Mouse (Mus musculus) embryonic facial prominence, embryonic 13.5 days (tissue): Measurements from ENCODE around the gene Chid1. TPM values are rescaled to one million over a fixed set of nuclear protein-coding genes. Genes with fewer than 3 reads are reported as not detected.
A peak's percentile ranks its signal among the peaks of the same experiment; 100 is the strongest.

ENCODE experiments used
- ATAC-seq: fragments of 200-750 bp; cut with Nextera tagmentation; 2 replicates; pipeline ENCODE4 v1.8.0; 2017; ENCODE audit warnings: low read depth; ENCODE audit not compliant: insufficient number of reproducible peaks, insufficient read depth, low FRiP score, low TSS enrichment
- H3K27ac ChIP-seq: fragments of 300-500 bp; sonication (generic); 2 replicates; pipeline ENCODE4 v1.5.1; 2015; ENCODE audit warnings: moderate library complexity, mild to moderate bottlenecking, inconsistent platforms
- H3K27me3 ChIP-seq: fragments of 300-500 bp; sonication (generic); 2 replicates; pipeline ENCODE4 v1.6.1; 2015; ENCODE audit warnings: mild to moderate bottlenecking, inconsistent platforms
- H3K36me3 ChIP-seq: fragments of 300-500 bp; sonication (generic); 2 replicates; pipeline ENCODE4 v1.6.1; 2015; ENCODE audit warnings: mild to moderate bottlenecking, inconsistent platforms
- H3K4me1 ChIP-seq: fragments of 300-500 bp; sonication (generic); 2 replicates; pipeline ENCODE4 v1.6.1; 2015; ENCODE audit warnings: inconsistent platforms
- H3K4me2 ChIP-seq: fragments of 300-500 bp; sonication (generic); 2 replicates; pipeline ENCODE4 v1.6.1; 2015; ENCODE audit warnings: moderate library complexity, mild to moderate bottlenecking, inconsistent platforms
- H3K4me3 ChIP-seq: fragments of 300-500 bp; sonication (generic); 2 replicates; pipeline ENCODE4 v1.5.1; 2015; ENCODE audit warnings: mild to moderate bottlenecking, inconsistent platforms
- H3K9ac ChIP-seq: fragments of 300-500 bp; sonication (generic); 2 replicates; pipeline ENCODE4 v1.6.1; 2015; ENCODE audit warnings: mild to moderate bottlenecking, inconsistent platforms
- H3K9me3 ChIP-seq: fragments of 300-500 bp; sonication (generic); 2 replicates; pipeline ENCODE4 v1.6.1; 2016; ENCODE audit warnings: inconsistent platforms
- WGBS: fragments of 180-500 bp; shearing (Covaris S2); methylation state at CpG from one replicate; pipeline ENCODE4 v1.1.7; 2015; ENCODE audit warnings: mixed read lengths; 5-methylcytosine and 5-hydroxymethylcytosine counted together
- polyA plus RNA-seq: library from polyadenylated mRNA; unstranded; fragments of >200 nt; fragmentation: Nextera tagmentation; extraction: Ambion mirVana; gene quantifications from 2 replicates; pipeline ENCODE4 v1.2.1, GENCODE M21; 2015

The Chid1 gene
- polyA plus RNA-seq, 1 experiment from 2014 or later: 40.5 TPM

DNA sequence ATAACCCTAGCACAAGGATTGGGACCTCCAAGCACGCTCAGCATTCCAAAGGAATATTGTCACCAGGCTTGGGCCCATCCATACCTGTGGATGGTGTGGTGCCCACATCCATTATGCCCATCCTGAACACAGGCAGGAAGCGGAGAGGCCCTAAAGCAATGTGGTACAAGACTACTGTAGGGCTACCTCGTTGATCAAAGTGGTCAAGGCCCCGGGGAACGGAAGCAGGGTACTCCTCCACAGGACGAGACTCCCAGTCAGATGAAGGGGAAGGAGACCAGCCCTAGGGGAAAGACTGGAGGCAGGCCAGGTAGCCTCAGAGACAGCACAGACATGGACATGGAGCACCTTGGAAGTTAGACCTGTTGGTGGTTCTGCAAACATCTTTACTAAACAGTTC, 66.9 kb downstream of the Chid1 start:
- 86% methylated on average over 6 of the region's 6 CpGs for WGBS
- H3K4me1 ChIP-seq: peaks cover 63% of the 10 kb centered on the region
- ATAC-seq: no peak

DNA sequence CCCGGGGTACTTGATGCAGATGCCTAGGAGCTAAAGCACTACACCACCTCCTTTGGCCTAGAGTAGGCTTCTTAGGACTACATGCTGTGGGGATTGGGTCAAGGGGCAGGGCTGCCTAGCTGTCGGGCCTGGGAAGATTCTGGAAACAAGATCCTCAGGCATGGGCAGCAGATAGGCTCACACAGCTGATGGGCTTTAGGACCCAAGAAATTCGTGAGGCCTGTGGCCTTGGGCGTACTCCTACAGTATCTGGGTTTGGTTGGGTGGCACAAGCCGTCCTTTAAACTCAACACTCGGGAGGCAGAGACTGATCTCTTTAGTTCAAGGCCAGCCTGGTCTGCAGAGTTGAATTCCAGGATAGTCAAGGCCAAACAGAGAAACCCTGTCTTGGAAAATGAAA, 67.4 kb downstream of the Chid1 start:
- Histone ChIP-seq H3K9ac (no peak overlapping the region), H3K4me1 (peaks cover 57% of the 10 kb centered on the region), H3K27ac (no peak overlapping the region), H3K4me2 (no peak overlapping the region), H3K36me3 (peaks cover 36% of the 10 kb centered on the region), H3K27me3 (no peaks in the 10 kb centered on the region), H3K4me3 (no peak overlapping the region), H3K9me3 (no peaks in the 10 kb centered on the region)
- 77% methylated on average over 6 of the region's 6 CpGs for WGBS
- ATAC-seq: no peak

More for the DNA sequence above, 66.9 kb downstream of the Chid1 start:
- Histone ChIP-seq H3K36me3 (peaks cover 36% of the 10 kb centered on the region), H3K9me3 (no peaks in the 10 kb centered on the region), H3K4me2 (no peak overlapping the region), H3K4me3 (no peak overlapping the region), H3K27ac (no peak overlapping the region), H3K27me3 (no peaks in the 10 kb centered on the region), H3K9ac (peak overlapping the region; percentile 32; the same call in 1 of the 2 replicates)

DNA sequence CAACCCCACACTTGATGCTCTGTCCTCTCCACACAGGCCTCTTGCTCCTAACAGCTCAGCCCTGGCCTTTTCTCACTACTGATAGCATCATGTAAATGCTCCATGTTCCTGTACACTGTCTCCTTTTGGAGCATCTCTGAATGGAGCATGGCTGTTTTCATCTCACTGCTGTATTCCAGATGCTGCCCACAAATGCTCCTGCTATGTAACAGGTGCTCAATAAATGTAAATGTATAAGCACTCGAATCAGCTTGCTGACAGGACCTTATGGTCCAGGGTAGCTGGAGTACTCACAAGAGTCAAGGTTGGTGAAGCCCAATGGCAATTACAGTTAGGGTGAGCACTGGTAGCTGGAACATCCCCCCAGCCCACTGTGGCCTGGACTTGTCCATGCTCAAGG, 68.4 kb downstream of the Chid1 start:
- ATAC-seq: no peak
- H3K4me2 ChIP-seq: no peak overlapping the region
- H3K27me3 ChIP-seq: peaks cover 5% of the 10 kb centered on the region
- H3K4me3 ChIP-seq: no peak overlapping the region
- H3K9ac ChIP-seq: no peak overlapping the region
- H3K4me1 ChIP-seq: peaks cover 56% of the 10 kb centered on the region
- no peak overlapping the region for H3K27ac ChIP-seq
- no peaks in the 10 kb centered on the region for H3K9me3 ChIP-seq
- peaks cover 36% of the 10 kb centered on the region for H3K36me3 ChIP-seq
- 92% methylated on average over 1 of the region's 1 CpGs for WGBS

DNA sequence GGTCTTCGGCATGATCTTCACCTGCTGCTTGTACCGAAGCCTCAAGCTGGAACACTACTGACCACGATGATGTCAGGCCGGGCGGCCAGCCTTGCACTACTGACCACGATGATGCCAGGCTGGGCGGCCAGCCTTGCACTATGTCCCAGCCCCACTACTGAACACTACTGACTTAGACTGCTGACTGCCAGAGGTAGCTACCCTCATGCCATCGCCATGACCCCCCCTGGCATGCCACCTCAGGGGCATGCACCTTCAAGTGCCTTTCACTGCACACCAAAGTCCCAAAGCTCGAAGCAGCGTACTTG, 69.1 kb downstream of the Chid1 start:
- H3K36me3 ChIP-seq: peaks cover 36% of the 10 kb centered on the region
- H3K4me1 ChIP-seq: peaks cover 55% of the 10 kb centered on the region
- H3K4me3 ChIP-seq: no peak overlapping the region
- ATAC-seq: no peak
- H3K9me3 ChIP-seq: no peaks in the 10 kb centered on the region
- WGBS: 94% methylated on average over 10 of the region's 10 CpGs
- peaks cover 12% of the 10 kb centered on the region for H3K27me3 ChIP-seq
- H3K9ac ChIP-seq: no peak overlapping the region
- no peak overlapping the region for H3K27ac ChIP-seq
- no peak overlapping the region for H3K4me2 ChIP-seq

DNA sequence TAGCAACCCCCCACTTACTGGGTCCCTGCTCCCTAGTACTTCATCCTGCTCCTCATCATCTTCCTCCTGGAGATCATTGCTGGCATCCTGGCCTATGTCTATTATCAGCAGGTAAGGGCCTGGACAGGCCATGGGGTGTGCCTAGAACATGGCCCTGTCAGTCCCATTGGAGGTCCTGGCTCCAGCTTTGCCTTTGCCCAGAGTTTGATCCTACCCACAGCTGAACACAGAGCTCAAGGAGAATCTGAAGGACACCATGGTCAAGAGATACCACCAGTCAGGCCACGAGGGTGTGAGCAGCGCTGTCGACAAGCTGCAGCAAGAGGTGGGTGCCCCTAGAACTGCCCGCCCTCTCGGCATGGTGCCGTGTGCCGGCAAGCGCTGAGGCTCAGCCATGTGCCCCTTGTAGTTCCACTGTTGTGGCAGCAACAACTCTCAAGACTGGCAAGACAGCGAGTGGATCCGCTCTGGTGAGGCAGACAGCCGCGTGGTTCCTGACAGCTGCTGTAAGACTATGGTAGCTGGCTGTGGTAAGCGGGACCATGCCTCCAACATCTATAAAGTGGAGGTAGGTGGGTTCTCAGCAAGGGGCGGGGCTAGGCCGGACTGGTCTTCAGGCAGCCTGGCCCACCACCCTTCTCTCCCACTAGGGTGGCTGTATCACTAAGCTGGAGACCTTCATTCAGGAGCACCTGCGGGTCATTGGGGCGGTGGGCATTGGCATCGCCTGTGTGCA, 69.6 kb downstream of the Chid1 start:
- Histone ChIP-seq H3K27me3 (peaks cover 17% of the 10 kb centered on the region), H3K4me1 (peaks cover 58% of the 10 kb centered on the region), H3K9ac (0 out of 2 replicates have a peak overlapping the region, but pooled peaks have one; percentile 85), H3K4me2 (peak overlapping the region; percentile 75), H3K4me3 (no peak overlapping the region), H3K9me3 (no peaks in the 10 kb centered on the region), H3K27ac (no peak overlapping the region), H3K36me3 (peaks cover 36% of the 10 kb centered on the region)
- ATAC-seq: no peak
- WGBS: 93% methylated on average over 18 of the region's 18 CpGs

DNA sequence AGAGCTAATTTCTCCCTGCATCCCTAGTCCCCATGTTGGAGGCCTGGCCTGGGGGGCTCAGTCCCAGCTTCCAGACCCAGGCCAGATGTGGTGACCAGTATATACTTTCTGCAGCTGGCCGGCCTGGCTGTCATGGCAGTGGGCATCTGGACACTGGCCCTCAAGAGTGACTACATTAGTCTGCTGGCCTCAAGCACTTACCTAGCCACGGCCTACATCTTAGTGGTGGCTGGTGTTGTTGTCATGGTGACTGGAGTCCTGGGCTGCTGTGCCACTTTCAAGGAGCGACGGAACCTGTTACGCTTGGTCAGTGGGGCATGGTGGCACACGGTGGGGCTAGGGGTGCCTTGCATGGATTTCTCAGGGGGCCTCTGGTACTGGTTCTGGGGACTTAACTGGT, 70.3 kb downstream of the Chid1 start:
- Histone ChIP-seq H3K4me2 (peak overlapping the region; percentile 75), H3K4me1 (peaks cover 64% of the 10 kb centered on the region), H3K9ac (peak overlapping the region; percentile 85), H3K27me3 (peaks cover 24% of the 10 kb centered on the region), H3K4me3 (peak overlapping the region; percentile 70), H3K27ac (peak overlapping the region; percentile 84), H3K36me3 (peaks cover 36% of the 10 kb centered on the region), H3K9me3 (no peaks in the 10 kb centered on the region)
- ATAC-seq: no peak
- 80% methylated on average over 6 of the region's 6 CpGs for WGBS

DNA sequence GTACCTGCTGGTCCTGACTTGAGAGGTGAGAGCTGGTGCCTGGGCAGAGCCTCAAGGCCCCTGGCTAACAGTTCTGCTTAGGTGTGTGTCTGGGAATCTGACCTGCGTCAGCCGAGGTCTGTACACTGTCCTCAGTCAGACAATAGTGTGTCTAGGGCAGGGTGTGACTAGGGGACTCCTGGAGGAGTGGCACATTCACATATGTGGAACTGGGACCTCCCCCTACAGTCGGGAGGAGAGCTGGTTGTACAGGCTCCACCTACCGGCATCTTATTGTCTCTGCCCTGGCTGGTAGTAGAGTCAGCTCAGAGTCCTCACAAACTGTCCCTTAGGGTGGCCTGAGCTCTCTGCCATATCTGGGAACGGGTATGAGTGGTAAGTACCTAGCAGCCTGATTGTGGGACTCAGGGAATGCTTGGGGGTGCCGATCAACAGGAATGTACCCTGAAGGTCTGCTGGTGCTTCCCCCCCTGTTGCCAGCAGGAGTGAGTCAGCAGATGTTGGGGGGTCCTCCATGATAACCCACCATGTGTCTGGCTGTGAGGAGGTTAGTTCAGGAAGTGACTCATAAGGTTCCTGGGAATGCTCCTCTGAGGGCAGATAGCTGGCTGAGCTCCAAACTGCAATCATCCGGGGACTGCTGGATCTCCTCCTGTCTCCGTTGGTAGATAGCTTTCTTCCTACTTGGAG, 71.0 kb downstream of the Chid1 start:
- H3K4me1 ChIP-seq: peaks cover 61% of the 10 kb centered on the region
- peaks cover 31% of the 10 kb centered on the region for H3K27me3 ChIP-seq
- peak overlapping the region; percentile 75 for H3K4me2 ChIP-seq
- peak; percentile 46 for ATAC-seq
- peak overlapping the region; percentile 84 for H3K27ac ChIP-seq
- H3K36me3 ChIP-seq: peaks cover 36% of the 10 kb centered on the region
- H3K9ac ChIP-seq: peak overlapping the region; percentile 85
- no peaks in the 10 kb centered on the region for H3K9me3 ChIP-seq
- peak overlapping the region; percentile 70 for H3K4me3 ChIP-seq
- WGBS: 6% methylated on average over 8 of the region's 8 CpGs

DNA sequence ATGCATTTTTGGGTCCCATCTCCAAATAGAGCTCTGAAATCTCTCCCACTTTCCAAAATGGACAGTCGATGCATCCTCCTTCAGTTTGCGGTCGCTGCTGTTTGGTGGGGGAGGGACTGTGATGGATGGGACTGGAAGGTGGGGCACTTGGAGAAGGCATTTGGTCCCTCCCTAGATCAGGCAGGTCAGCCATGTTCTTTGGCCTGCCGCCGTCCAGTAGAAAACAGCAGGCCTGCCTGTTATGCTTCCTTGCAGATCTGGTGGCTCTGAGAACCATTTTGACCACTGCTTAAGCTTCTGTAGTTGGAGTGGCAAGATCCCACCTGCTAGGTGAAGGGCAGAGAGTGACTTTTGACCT, 71.5 kb downstream of the Chid1 start:
- Histone ChIP-seq H3K9ac (peak overlapping the region; percentile 85), H3K4me2 (peak overlapping the region; percentile 75), H3K9me3 (no peaks in the 10 kb centered on the region), H3K4me3 (peak overlapping the region; percentile 70), H3K4me1 (peaks cover 56% of the 10 kb centered on the region), H3K27ac (peak overlapping the region; percentile 84), H3K27me3 (peaks cover 36% of the 10 kb centered on the region), H3K36me3 (peaks cover 36% of the 10 kb centered on the region)
- WGBS: 14% methylated on average over 5 of the region's 5 CpGs
- no peak for ATAC-seq

DNA sequence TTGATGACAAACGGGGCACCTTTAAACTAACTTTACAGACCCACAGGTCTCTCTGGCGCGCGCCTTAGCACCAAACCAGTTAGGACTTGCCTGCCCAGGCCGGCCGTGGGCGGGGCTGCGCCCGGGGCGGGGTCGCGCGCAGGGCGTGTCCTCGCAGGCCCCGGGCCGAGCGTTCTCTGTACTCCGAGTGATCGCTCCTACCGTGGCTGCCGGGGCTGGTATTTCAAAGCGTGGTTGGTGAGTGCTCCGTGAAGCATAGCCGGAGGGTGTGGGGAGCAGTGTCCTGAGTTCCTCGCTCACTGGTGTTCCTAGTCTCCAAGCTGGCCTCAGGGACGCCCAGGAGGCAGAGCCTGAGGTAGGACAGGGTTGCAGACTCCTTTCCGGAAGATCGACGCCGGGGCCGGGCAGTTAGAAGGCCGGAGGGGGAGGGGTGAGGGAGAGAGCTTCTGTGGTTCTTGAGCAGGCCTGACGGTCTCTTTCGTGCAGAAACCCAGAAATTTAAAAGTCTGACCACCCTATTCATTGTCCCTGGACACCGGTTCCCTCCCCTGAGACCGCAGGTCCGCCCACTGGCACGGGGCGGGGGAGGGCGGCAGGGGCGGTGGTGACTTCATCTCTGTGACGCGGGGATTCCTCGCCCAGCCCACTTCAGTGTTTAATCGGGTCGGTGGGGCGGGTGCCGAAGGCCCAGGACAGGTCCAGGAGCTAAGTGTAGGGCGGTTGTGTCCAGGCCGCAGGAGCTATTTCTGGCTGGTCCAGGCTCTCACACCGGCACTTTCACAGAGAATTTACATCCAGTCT, 72.2 kb downstream of the Chid1 start, which contains the start of gene Cd151:
Gene Cd151, plus strand, starts transcription at position 163 of the 801 bp plus-strand sequence.
- peak; percentile 76 for ATAC-seq
- peaks cover 43% of the 10 kb centered on the region for H3K27me3 ChIP-seq
- H3K9me3 ChIP-seq: no peaks in the 10 kb centered on the region
- H3K9ac ChIP-seq: peak within 1 kb of the TSS; percentile 85
- H3K4me1 ChIP-seq: peaks cover 57% of the 10 kb centered on the region
- H3K27ac ChIP-seq: peak within 1 kb of the TSS; percentile 84
- peaks cover 31% of the 10 kb centered on the region for H3K36me3 ChIP-seq
- under 1% methylated on average over 52 of the region's 52 CpGs for WGBS
- peak within 1 kb of the TSS; percentile 70 for H3K4me3 ChIP-seq
- peak within 1 kb of the TSS; percentile 75 for H3K4me2 ChIP-seq

DNA sequence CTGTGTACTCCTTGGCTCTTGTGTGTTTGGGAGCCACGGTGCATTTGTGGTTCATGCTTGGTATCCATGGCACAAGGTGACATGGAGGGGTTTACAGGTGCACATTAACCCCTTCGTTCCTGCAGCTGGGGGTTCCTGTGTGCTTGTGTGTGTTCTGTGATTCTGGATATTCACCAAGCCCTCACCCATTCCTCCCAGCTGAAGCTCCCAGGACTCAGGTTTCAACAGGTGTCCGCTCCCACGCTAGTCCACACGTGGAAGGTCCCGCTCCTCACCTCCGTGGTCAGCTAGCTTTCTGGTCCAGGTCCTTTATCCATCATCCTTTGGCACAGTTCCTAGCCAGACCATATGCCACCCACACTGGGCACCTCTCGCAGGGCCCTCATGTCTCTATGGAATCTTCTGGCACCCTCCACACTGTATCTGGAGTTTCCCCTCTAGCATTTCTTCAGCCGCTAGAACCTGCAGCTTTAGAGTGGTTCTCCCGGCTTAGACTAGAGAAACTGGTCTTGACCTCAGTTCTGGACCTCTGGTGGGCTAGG, 73.0 kb downstream of the Chid1 start:
- Histone ChIP-seq H3K4me3 (peak overlapping the region; percentile 70), H3K27me3 (peaks cover 51% of the 10 kb centered on the region), H3K4me1 (peaks cover 64% of the 10 kb centered on the region), H3K4me2 (peak overlapping the region; percentile 75), H3K9me3 (no peaks in the 10 kb centered on the region), H3K9ac (peak overlapping the region; percentile 85), H3K27ac (peak overlapping the region; percentile 84; the same call in 1 of the 2 replicates), H3K36me3 (peaks cover 25% of the 10 kb centered on the region)
- 56% methylated on average over 10 of the region's 10 CpGs for WGBS
- no peak for ATAC-seq

DNA sequence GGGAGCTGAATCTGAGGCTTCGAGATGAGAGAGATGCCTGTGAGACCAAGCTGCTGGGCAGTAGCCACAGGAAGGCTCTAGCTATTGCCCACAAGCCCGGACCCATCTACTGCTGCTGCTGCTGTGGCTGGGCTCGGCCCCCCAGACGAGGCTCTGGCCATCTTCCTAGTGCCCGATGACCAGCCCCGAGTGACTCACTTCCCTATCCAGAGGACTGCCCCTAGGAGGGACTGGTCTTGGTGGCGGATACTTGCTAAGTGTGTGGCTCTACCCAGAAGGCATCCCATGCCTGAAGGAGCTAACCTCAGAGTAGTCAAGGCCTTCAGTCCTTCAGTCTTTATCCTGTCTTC, 73.6 kb downstream of the Chid1 start:
- Histone ChIP-seq H3K9ac (no peak overlapping the region), H3K36me3 (peaks cover 20% of the 10 kb centered on the region), H3K4me2 (0 out of 2 replicates have a peak overlapping the region, but pooled peaks have one; percentile 59), H3K27ac (no peak overlapping the region), H3K9me3 (no peaks in the 10 kb centered on the region), H3K4me1 (peaks cover 68% of the 10 kb centered on the region), H3K4me3 (no peak overlapping the region), H3K27me3 (peaks cover 57% of the 10 kb centered on the region)
- WGBS: 79% methylated on average over 7 of the region's 7 CpGs
- ATAC-seq: no peak
